Mouse (Mus musculus): ENCODE data around the gene Phospho2.
"Not testable (repeated sequence)": the region's sequence is repeated elsewhere in the genome, so short reads cannot be mapped to it uniquely, and the experiment has no call there.

Gene Phospho2

GRCm38 (mm10) chr2:69789429-69790069, at the start of gene Phospho2, which contains the start of gene Ccdc173:
Gene Phospho2, plus strand, starts transcription at chr2:69789623.
Gene Ccdc173, minus strand, starts transcription at chr2:69789575.
- peak; percentile 99 for DNase-seq

GRCm38 (mm10) chr2:69745091-69745490, 44.3 kb upstream of the Phospho2 start:
- DNase-seq = no peak

GRCm38 (mm10) chr2:69760980-69761379, 28.4 kb upstream of the Phospho2 start:
- no peak for DNase-seq

- no peak for DNase-seq
Observed at GRCm38 (mm10) chr2:69763340-69763739, 26.1 kb upstream of the Phospho2 start.

- DNase-seq = no peak
Observed at GRCm38 (mm10) chr2:69764716-69765115, 24.7 kb upstream of the Phospho2 start.

- DNase-seq = peak; percentile 37
Observed at GRCm38 (mm10) chr2:69773331-69773730, 16.1 kb upstream of the Phospho2 start.

- DNase-seq = no peak
Observed at GRCm38 (mm10) chr2:69777985-69778835, 11.2 kb upstream of the Phospho2 start.

- peak; percentile 31 for DNase-seq
Observed at GRCm38 (mm10) chr2:69778836-69779177, 10.6 kb upstream of the Phospho2 start.

GRCm38 (mm10) chr2:69788974-69789373, 449 bp upstream of the Phospho2 start:
- DNase-seq = no peak

GRCm38 (mm10) chr2:69790285-69790684, 862 bp downstream of the Phospho2 start:
- peak; percentile 82 for DNase-seq

GRCm38 (mm10) chr2:69790722-69791121, 1.3 kb downstream of the Phospho2 start:
- DNase-seq = no peak

- DNase-seq = peak; percentile 54
Observed at GRCm38 (mm10) chr2:69802911-69803312, 13.5 kb downstream of the Phospho2 start.

GRCm38 (mm10) chr2:69803756-69804155, 14.3 kb downstream of the Phospho2 start:
- DNase-seq = no peak

GRCm38 (mm10) chr2:69804663-69805062, 15.2 kb downstream of the Phospho2 start:
- not testable (repeated sequence) for DNase-seq

GRCm38 (mm10) chr2:69810169-69810568, 20.7 kb downstream of the Phospho2 start:
- no peak for DNase-seq

- not testable (repeated sequence) for DNase-seq
Observed at GRCm38 (mm10) chr2:69811349-69811748, 21.9 kb downstream of the Phospho2 start.

- DNase-seq = no peak
Observed at GRCm38 (mm10) chr2:69816575-69816974, 27.2 kb downstream of the Phospho2 start.

- no peak for DNase-seq
Observed at GRCm38 (mm10) chr2:69818350-69819085, 29.1 kb downstream of the Phospho2 start.

GRCm38 (mm10) chr2:69820201-69820600, 30.8 kb downstream of the Phospho2 start:
- DNase-seq = no peak

- no peak for DNase-seq
Observed at GRCm38 (mm10) chr2:69821711-69822110, 32.3 kb downstream of the Phospho2 start, which contains the start of gene Klhl23. Gene Klhl23, plus strand, starts transcription at chr2:69821944.

- peak; percentile 52 for DNase-seq
Observed at GRCm38 (mm10) chr2:69822361-69823128, 33.1 kb downstream of the Phospho2 start.

GRCm38 (mm10) chr2:69823129-69823677, 33.8 kb downstream of the Phospho2 start:
- peak; percentile 51 for DNase-seq

All from right cerebral cortex, postnatal 14 days (tissue).